Mouse (Mus musculus): Measurements from ENCODE around the gene Cerk.
"Not testable (repeated sequence)": the region's sequence is repeated elsewhere in the genome, so short reads cannot be mapped to it uniquely, and the experiment has no call there.

Cerk gene

DNA sequence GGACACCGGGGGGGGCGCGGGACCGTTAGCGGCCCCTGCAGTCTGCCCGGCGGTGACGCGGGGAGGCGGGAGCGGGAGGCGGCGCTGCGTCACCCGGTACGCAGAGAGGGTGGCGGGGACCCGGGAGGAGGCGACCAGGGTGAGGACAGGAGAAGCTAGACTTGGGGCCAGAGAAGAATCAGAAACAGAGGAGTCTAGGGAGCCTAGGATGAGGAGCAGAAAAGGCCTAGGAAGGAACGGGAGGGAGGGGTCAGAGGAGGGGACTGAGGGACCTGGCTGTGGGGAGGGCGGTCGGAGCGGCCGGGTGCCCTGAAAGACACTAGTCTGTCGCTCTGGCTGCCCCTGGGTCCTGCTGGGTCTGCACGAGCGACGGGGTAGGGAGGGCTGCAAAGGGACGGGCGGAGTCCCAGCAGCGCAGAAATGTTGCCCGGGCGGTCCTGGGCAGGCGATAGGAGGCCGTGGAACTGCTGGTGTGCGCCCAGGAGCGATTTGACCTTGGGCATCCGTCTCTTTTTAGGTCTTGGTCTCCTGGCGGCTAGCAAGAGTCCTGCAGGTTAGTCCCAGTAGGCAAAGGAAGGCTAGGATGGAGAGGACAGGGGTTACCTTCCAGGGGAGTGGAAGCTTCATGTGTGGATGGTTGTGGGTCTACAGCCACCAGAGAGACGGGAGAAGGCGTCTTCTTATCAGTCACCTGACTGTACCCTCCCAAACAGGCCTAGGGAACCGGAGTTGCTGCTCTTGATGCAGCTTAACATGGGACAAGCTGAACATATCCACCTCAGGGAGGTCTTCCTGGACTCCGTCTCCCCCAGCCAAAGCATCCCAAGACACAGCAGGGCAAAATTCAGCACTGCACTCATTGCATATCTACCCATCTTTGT is at the start of gene Cerk:
Cerk (minus strand) TSS at position 453 of the 881 bp plus-strand sequence.
- peak; percentile 65 for DNase-seq (ENCODE audit: low spot score)

DNA sequence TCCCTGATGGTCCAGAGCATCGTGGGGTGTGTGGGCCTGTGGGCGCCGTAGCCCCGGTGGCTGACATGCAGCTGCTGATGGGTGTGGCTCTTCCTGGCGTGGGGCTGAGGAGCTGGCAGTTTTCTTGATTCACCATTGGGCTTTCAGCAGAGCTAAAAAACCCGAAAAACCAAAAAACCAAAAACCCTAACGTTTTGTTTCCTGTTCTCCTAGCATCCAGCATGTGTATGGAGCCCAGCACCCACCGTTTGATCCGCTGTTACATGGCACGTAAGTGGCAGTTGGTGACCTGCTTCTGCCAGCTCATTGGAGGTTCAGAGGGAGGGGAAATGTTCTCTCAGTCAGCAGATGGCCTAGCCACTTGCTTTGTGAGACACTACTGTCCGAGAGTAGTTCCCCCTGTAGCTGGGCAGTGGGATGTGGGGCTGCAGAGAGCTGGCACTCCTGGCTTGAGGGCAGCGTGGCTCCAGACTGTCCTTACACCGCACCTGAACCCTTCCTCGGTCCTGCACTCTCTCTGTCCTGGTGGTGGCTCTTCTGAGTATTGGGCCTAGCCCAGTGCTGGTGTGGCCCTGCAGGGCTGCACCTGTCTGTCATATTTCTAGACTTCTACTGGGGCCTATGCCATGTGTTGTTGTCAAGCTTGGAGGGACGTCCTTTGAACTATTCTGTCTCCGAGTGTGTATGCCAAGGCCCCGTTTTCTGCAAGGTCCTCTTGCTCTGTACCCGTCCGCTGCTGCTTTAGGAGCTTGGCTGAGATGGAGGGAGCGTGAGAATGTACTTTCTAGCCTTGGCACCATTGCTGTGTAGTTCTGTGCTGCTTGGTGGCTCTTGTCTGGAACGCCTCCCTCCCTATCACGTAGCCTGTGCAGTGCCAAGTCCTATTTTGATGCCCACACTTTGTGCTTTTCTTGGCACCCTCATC is 48.8 kb upstream of the Cerk start:
- DNase-seq (ENCODE audit: low spot score): no peak

DNA sequence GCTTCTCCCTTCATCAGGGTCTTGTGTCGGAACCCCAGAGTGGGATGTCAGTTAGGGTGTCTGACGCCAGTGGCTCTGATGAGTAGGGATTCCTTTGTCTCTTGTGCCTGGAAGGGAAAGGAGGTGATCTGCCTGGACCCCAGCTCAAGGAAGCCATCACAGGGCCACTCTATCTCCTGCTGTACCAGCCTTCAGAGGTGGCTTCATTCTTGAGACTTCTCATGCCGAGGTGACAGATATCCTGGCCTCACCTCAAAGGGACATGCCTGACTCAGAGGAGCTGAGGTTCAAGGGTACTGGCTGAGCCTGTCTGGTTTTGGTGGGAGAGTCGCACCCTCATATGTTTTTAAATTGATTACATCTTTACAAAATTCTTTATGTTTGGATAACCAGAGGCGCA is 48.1 kb upstream of the Cerk start:
- DNase-seq (ENCODE audit: low spot score): no peak

- no peak for DNase-seq (ENCODE audit: low spot score)
Measured at GRCm38 (mm10) chr15:86231831-86232512, 46.0 kb upstream of the Cerk start.

GRCm38 (mm10) chr15:86231170-86231569 is 45.2 kb upstream of the Cerk start:
- DNase-seq (ENCODE audit: low spot score): no peak

DNA sequence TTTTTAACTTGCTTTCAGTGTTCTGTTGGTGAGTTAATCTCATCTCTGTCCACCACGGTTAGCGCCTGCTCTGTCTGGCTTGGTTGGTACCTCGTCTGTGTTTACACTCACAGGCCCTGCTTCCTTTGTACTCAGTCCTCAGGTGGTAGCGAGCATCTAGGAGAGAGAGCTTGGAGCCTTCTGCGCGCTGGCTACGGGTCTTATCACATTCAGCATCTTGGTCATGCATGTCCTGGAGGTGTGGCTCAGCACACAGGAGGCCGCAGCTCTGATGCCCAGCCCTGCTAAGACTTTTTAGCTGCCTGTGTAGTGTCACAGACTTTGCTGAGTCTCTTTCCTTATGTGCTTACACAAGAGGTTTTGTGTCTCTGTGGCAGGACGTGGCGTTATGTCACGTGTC is 43.7 kb upstream of the Cerk start:
- no peak for DNase-seq (ENCODE audit: low spot score)

- DNase-seq (ENCODE audit: low spot score): no peak
Measured at GRCm38 (mm10) chr15:86229088-86229487, 43.1 kb upstream of the Cerk start.

- DNase-seq (ENCODE audit: low spot score): peak; percentile 49
Measured at GRCm38 (mm10) chr15:86228186-86228585, 42.2 kb upstream of the Cerk start.

DNA sequence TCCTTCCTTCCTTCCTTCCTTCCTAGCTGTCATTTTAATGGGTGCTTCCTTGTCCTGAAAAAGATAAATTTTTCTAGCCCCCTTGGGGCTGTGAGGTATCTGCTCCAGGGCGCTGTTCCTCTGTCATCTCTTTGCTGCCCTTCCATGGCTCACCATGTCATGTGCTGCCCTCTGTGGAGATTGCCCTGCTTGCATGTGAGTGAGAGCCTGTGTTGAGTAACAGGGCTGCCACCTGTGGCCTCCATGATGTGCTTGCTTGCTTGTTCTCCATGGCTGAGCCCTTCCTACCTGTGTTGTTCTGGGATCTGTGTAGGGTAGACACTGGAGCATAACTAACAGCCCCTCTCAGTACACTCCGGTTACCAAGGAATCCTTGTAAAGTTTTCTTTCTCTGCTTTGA is 41.0 kb upstream of the Cerk start:
- DNase-seq (ENCODE audit: low spot score): no peak

DNA sequence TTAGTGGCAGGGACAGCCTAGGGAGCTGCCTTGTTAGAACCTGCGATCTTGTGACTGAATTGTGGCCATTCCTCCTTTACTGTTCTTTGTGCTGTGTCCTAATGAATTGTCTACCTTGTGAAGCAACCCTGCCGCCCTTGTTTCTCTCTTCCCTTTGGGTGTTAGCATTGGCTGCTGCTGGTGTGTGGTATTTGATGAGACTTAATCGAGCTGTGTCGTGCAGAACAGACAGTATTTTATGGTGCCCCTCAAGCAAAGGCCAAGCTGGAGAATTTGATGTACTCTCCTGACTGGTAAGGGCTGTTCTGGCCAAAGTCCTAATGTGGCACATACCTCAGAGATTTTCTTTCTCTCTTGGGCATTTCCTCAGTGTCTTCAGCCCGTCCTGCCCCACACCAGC is 40.3 kb upstream of the Cerk start:
- DNase-seq (ENCODE audit: low spot score): no peak

- no peak for DNase-seq (ENCODE audit: low spot score)
Measured at GRCm38 (mm10) chr15:86224972-86225551, 39.1 kb upstream of the Cerk start.

- DNase-seq (ENCODE audit: low spot score): not testable (repeated sequence)
Measured at GRCm38 (mm10) chr15:86221901-86222300, 36.0 kb upstream of the Cerk start.

DNA sequence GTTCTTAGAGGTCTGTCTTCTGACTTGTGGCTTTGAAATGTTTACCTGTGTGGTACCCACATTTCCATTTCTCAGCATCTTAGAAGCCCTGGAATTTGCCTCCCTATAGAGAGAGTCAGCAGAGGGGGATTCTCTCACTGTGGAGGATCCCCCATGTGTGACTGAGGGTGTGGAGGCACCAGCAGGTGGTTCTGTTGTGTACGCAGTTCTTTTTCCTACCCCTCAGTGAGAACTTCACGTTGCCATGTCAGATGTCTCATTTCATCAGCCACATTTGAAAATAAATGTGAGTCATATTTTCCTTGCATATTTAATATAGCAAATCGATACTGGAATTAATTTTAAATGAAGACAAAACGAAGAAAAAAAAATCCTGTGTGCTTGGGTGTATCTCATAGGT is 35.4 kb upstream of the Cerk start:
- no peak for DNase-seq (ENCODE audit: low spot score)

- DNase-seq (ENCODE audit: low spot score): no peak
Measured at GRCm38 (mm10) chr15:86220715-86221114, 34.8 kb upstream of the Cerk start.

DNA sequence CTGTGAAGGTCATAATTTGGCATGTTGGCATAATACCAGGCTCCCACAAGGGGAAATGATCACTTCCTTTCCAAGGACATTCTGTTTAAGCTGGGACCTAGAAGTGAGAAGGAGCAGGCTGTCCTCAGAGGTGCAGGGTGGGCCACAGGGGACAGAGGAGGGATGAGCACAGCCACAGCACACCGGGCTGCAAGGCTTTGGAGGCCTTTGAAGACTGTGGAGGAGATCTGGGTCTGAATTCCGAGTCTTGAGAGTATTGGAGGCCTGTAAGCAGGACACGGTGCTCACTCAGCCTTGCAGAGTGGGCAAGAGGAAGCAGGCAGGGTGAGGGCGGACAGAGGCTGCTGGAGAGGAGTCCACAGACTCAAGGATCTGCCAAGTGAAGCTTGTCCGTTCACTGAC is 34.3 kb upstream of the Cerk start:
- no peak for DNase-seq (ENCODE audit: low spot score)

DNA sequence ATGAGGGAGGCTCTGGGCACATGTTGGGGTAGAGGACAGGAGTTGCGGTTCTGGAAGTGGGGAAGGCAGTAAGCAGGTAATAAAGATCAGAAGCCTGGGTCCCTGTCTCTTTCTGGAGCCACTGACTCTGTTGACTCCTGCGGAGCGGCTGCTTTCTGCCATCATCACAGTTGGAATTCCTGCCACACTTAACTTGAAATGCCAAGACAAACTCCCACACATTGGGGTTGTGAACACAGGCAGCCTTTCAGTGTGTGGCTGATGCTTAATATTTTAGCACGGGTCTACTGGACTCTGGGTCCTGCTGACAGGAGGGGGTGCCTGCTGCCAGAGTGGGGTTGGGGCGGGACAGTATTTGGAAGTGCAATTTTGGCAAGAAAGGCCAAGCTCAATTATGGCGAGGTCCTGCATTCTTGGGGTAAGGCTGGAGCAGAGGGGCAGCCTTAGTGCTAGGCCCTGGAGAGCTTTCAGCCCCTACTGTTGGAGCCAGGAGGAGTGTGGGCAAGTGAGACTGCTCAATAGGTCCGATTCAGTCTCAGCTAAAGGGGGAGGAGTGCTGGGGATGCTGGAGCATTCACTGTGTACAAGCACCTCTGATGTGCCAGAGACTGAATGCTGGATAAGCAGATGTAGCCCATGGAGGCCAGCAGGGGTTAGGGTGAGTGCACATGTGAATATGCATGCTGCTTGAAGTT is 33.7 kb upstream of the Cerk start:
- no peak for DNase-seq (ENCODE audit: low spot score)

- DNase-seq (ENCODE audit: low spot score): not testable (repeated sequence)
Measured at GRCm38 (mm10) chr15:86216641-86217040, 30.7 kb upstream of the Cerk start.

GRCm38 (mm10) chr15:86214549-86215201 is 28.7 kb upstream of the Cerk start:
- DNase-seq (ENCODE audit: low spot score): no peak

- peak; percentile 86 for DNase-seq (ENCODE audit: low spot score)
Measured at GRCm38 (mm10) chr15:86213753-86214548, 28.0 kb upstream of the Cerk start, which contains the start of gene Tbc1d22a. Gene Tbc1d22a (plus strand): TSS chr15:86214459.

GRCm38 (mm10) chr15:86212193-86212592 is 26.3 kb upstream of the Cerk start:
- DNase-seq (ENCODE audit: low spot score): not testable (repeated sequence)

All from ovary, postnatal 14 days (tissue).